Mouse (Mus musculus) small intestine, adult 2 months (tissue): Measurements from ENCODE around the gene Golga4. TPM values are rescaled to one million over a fixed set of nuclear protein-coding genes. Genes with fewer than 3 reads are reported as not detected.

ENCODE experiments used
- H3K27ac ChIP-seq: fragments of 200-500 bp; 2 replicates; pipeline ENCODE4 v1.5.1; 2012; ENCODE audit warnings: low read depth, low read length, control low read depth, inconsistent platforms; ENCODE audit not compliant: insufficient read depth
- H3K27me3 ChIP-seq: fragments of 200-500 bp; 2 replicates; pipeline ENCODE4 v1.6.1; 2012; ENCODE audit warnings: mild to moderate bottlenecking, moderate library complexity, low read length, inconsistent platforms; ENCODE audit not compliant: control insufficient read depth, insufficient read depth
- H3K36me3 ChIP-seq: fragments of 200-500 bp; 2 replicates; pipeline ENCODE4 v1.6.1; 2012; ENCODE audit warnings: mild to moderate bottlenecking, low read length, control low read depth, inconsistent platforms; ENCODE audit not compliant: control insufficient read depth, insufficient read depth
- H3K4me1 ChIP-seq: fragments of 200-500 bp; 2 replicates; pipeline ENCODE4 v1.6.1; 2012; ENCODE audit warnings: low read length, inconsistent platforms, mixed read lengths; ENCODE audit not compliant: control insufficient read depth, insufficient read depth, insufficient read length
- H3K4me3 ChIP-seq: fragments of 200-500 bp; 2 replicates; pipeline ENCODE4 v1.5.1; 2012; ENCODE audit warnings: low read depth, mild to moderate bottlenecking, control low read depth, inconsistent platforms, low read length, moderate library complexity
- CTCF ChIP-seq: fragments of 200-500 bp; IDR thresholded peaks from 2 replicates; pipeline ENCODE4 v1.5.1; 2012; ENCODE audit warnings: low read depth, mild to moderate bottlenecking, control low read depth, inconsistent platforms, low read length, moderate library complexity, mixed read lengths; ENCODE audit not compliant: insufficient replicate concordance, insufficient read length; ENCODE audit errors: extremely low read depth
- POLR2A ChIP-seq: fragments of 200-500 bp; IDR thresholded peaks from 2 replicates; pipeline ENCODE4 v1.6.1; 2012; ENCODE audit warnings: low read depth, mild to moderate bottlenecking, control low read depth, inconsistent platforms, low read length, moderate library complexity
- WGBS: fragments of 180-500 bp; shearing (Covaris S2); methylation state at CpG from one replicate; pipeline ENCODE4 v1.1.7; 2018; 5-methylcytosine and 5-hydroxymethylcytosine counted together
- polyA plus RNA-seq: library from polyadenylated mRNA; depleted of rRNA; stranded (reverse); fragments of >200 nt; gene quantifications from 2 replicates; pipeline ENCODE4 v1.2.3, GENCODE M21; 2012; rRNA removed

Golga4 gene
- polyA plus RNA-seq, 1 experiment, result 17.8 TPM

DNA sequence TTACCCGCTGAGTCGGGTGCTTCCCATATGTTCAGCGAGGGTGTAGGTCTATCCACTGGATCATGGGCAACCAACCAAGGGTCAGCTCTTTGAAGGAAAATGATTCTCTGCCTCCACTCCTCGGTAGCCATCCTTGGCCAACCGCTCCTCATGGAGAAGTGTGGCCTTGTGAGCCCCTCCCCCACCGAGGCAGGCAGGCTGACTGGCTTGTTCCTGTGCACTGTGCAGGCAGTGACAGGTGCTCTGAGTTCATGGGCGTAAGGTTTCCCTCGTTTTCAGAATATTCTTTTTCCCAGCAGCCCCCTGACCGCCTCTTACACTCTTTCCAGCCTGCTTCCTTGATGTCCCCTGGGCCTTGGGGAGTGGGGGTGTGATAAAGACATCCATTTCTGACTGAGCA is 117.4 kb downstream of the Golga4 start:
- no peak for TF ChIP-seq CTCF
- no peak for TF ChIP-seq POLR2A
- Histone ChIP-seq H3K4me1 (no peaks in the 10 kb centered on the region; the same call in 1 of the 2 replicates), H3K4me3 (no peak overlapping the region), H3K36me3 (no peaks in the 10 kb centered on the region), H3K27me3 (no peaks in the 10 kb centered on the region), H3K27ac (no peak overlapping the region)
- 76% methylated on average over 9 of the region's 9 CpGs for WGBS

DNA sequence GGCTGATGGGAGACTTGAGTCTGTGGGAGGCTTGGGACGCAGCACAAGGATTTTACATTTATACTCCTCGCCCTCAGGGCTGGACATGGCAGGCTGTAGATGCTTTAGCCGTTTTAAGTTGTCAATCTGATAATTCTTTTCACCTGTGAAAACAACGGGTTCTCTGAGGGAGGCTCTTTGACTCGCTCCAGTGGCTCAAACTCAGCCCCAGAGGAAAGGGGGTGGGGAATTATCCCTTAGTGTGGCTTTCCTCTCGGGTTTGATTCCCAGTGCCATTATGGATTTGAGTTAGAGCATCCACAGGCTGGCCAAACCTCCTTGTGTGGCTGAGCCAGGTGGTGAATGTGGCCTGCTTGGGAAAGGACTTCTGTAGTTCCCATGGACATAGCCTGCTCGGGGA is 118.1 kb downstream of the Golga4 start:
- no peaks in the 10 kb centered on the region for H3K27me3 ChIP-seq
- no peak overlapping the region for H3K4me3 ChIP-seq
- no peak overlapping the region for H3K27ac ChIP-seq
- H3K4me1 ChIP-seq, result no peaks in the 10 kb centered on the region; the same call in 1 of the 2 replicates
- H3K36me3 ChIP-seq, result no peaks in the 10 kb centered on the region
- TF ChIP-seq CTCF (no peak), POLR2A (no peak)
- WGBS, result 73% methylated on average over 7 of the region's 7 CpGs

DNA sequence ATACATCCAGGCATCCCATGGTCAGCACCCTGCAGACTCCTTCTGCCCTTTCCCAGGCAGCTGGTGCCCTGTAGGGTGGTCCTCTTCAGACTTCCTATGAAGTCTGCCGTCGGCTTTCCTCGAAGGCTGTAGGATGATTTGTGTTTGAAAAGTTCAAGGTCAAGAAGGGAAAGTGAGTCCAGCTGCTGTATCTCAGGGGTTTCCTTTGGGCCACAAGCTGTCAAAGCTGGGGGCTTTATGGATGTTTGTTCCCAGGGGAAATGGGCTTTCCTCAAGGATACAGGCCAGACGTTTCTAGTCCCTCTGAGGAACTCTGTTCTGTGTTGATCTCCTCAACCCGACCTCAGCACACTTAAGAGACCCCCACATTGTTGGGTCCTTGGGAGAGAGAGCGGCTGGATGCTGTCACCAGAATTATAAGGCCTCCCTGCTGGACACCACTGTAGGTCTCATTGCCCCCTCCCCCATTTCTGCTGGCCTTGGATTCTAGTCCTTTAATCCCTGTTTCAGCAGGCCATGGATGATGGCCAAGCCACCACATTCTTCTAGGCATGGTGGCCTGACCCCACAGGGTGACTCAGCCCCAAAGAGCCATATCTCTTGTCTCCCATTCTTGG is 123.8 kb downstream of the Golga4 start:
- no peak overlapping the region for H3K27ac ChIP-seq
- H3K4me3 ChIP-seq, result no peak overlapping the region
- no peaks in the 10 kb centered on the region for H3K4me1 ChIP-seq
- no peak for TF ChIP-seq POLR2A
- TF ChIP-seq CTCF, result no peak
- H3K27me3 ChIP-seq, result no peaks in the 10 kb centered on the region
- WGBS, result 56% methylated on average over 6 of the region's 6 CpGs
- H3K36me3 ChIP-seq, result no peaks in the 10 kb centered on the region

Other genes with a start within 250 kb of the Golga4 start
- 0.11 TPM in 1 of 2 replicates, not detected in the other for gene Eomes, start 28.1 kb upstream of the Golga4 start, polyA plus RNA-seq
- gene Itga9, start 100.4 kb downstream of the Golga4 start, polyA plus RNA-seq, result 5.0 and 8.0 TPM in 2 replicates